Mouse (Mus musculus) heart, adult 2 months (tissue): ENCODE results near the gene Chp1. TPM values are rescaled to one million over a fixed set of nuclear protein-coding genes. Genes with fewer than 3 reads are reported as not detected.

ENCODE experiments used
- DNase-seq, 2 experiments: peaks; one replicate each; pipeline ENCODE4 v3.0.0; 2021
- H3K27ac ChIP-seq: fragments of 200-600 bp; 2 replicates; pipeline ENCODE4 v1.8.1; 2022
- H3K27me3 ChIP-seq: fragments of 200-500 bp; 2 replicates; pipeline ENCODE4 v1.6.1; 2012; ENCODE audit warnings: mild to moderate bottlenecking, low read length, inconsistent platforms, mixed read lengths; ENCODE audit not compliant: control insufficient read depth, insufficient read depth
- H3K36me3 ChIP-seq: fragments of 200-500 bp; 2 replicates; pipeline ENCODE4 v1.6.1; 2012; ENCODE audit warnings: low read length, inconsistent platforms; ENCODE audit not compliant: control insufficient read depth, insufficient read depth
- H3K4me1 ChIP-seq: fragments of 200-500 bp; 2 replicates; pipeline ENCODE4 v1.6.1; 2011; ENCODE audit warnings: low read length; ENCODE audit not compliant: control insufficient read depth, insufficient read depth
- H3K4me3 ChIP-seq: fragments of 200-600 bp; 2 replicates; pipeline ENCODE4 v1.8.1; 2022
- H3K79me2 ChIP-seq: fragments of 200-500 bp; replicated peaks from 2 replicates; pipeline ENCODE4 v1.6.1; 2012; ENCODE audit warnings: mild to moderate bottlenecking, inconsistent platforms, low read length, moderate library complexity, mixed read lengths; ENCODE audit not compliant: control insufficient read depth, insufficient read depth
- H3K9ac ChIP-seq: fragments of 200-500 bp; 2 replicates; pipeline ENCODE4 v1.6.1; 2012; ENCODE audit warnings: low read depth, mild to moderate bottlenecking, control low read depth, inconsistent platforms, low read length, mixed read lengths
- CTCF ChIP-seq: fragments of 200-600 bp; IDR thresholded peaks from 2 replicates; pipeline ENCODE4 v1.8.1; 2022; ENCODE audit warnings: antibody characterized with exemption, mild to moderate bottlenecking, moderate library complexity
- EP300 ChIP-seq: fragments of 200-500 bp; IDR thresholded peaks from 2 replicates; pipeline ENCODE4 v1.6.1; 2011; ENCODE audit warnings: low read depth, low read length, control low read depth; ENCODE audit not compliant: insufficient read depth
- POLR2A ChIP-seq: fragments of 200-500 bp; IDR thresholded peaks from 2 replicates; pipeline ENCODE4 v1.6.1; 2011; ENCODE audit warnings: mild to moderate bottlenecking, low read depth, low read length, control low read depth; ENCODE audit not compliant: insufficient read depth
- WGBS: fragments of 180-500 bp; shearing (Covaris S2); methylation state at CpG from one replicate; pipeline ENCODE4 v1.1.7; 2018; 5-methylcytosine and 5-hydroxymethylcytosine counted together
- intact Hi-C: fragments of 180-260 bp; cut with DNase I; formaldehyde crosslinking; loops from one replicate; pipeline ENCODE4 v1.15.1; 2025
- polyA plus RNA-seq: library from polyadenylated mRNA; depleted of rRNA; stranded (reverse); fragments of >200 nt; gene quantifications from 2 replicates; pipeline ENCODE4 v1.2.3, GENCODE M21; 2012
- total RNA-seq, 2 experiments: library from RNA; stranded (reverse); gene quantifications; 2 replicates each; pipeline ENCODE4 v1.2.3; 2021

The Chp1 gene
- total and polyA plus RNA-seq, 3 experiments = 71.0 to 97.3 (median 76.6) TPM

GRCm38 (mm10) chr2:119538802-119539201 is 8.7 kb upstream of the Chp1 start:
- intact Hi-C loops = no loop called here
- H3K27me3 ChIP-seq = no peaks in the 10 kb centered on the region
- H3K36me3 ChIP-seq = no peaks in the 10 kb centered on the region
- H3K9ac ChIP-seq = no peak overlapping the region
- no peak overlapping the region for H3K27ac ChIP-seq
- H3K4me1 ChIP-seq = no peaks in the 10 kb centered on the region
- H3K79me2 ChIP-seq = no peaks in the 10 kb centered on the region
- TF ChIP-seq CTCF = no peak
- no peak for TF ChIP-seq POLR2A
- no peak for TF ChIP-seq EP300
- DNase-seq = no peak
- no peak overlapping the region for H3K4me3 ChIP-seq
- 71% methylated on average over 9 of the region's 9 CpGs for WGBS

- Histone ChIP-seq H3K36me3 (no peaks in the 10 kb centered on the region), H3K27ac (no peak overlapping the region), H3K4me1 (no peaks in the 10 kb centered on the region), H3K4me3 (no peak overlapping the region), H3K79me2 (no peaks in the 10 kb centered on the region), H3K9ac (no peak overlapping the region), H3K27me3 (no peaks in the 10 kb centered on the region)
- intact Hi-C loops = loop anchor here (2.0 kb wide), 1 partner anchor 45 kb away; no protein-coding TSS in a partner anchor
- peak; percentile 83 for TF ChIP-seq CTCF
- TF ChIP-seq POLR2A = no peak
- DNase-seq = peak; percentile 35 to 49
- WGBS = 20% methylated on average over 1 of the region's 1 CpGs
These were observed 5.4 kb upstream of the Chp1 start for GRCm38 (mm10) chr2:119542106-119542505.

GRCm38 (mm10) chr2:119543656-119544055 is 3.8 kb upstream of the Chp1 start:
- no peak overlapping the region for H3K27ac ChIP-seq
- no peaks in the 10 kb centered on the region for H3K27me3 ChIP-seq
- H3K36me3 ChIP-seq = peaks cover 2% of the 10 kb centered on the region
- no peak overlapping the region for H3K4me3 ChIP-seq
- no peak overlapping the region for H3K9ac ChIP-seq
- TF ChIP-seq CTCF = no peak
- TF ChIP-seq EP300 = no peak
- no peak for TF ChIP-seq POLR2A
- 54% methylated on average over 2 of the region's 2 CpGs for WGBS
- intact Hi-C loops = loop anchor here (2.0 kb wide), 1 partner anchor 43 kb away; no protein-coding TSS in a partner anchor
- DNase-seq = no peak
- H3K79me2 ChIP-seq = no peaks in the 10 kb centered on the region; the same call in 1 of the 2 replicates
- peaks cover 2% of the 10 kb centered on the region; the same call in 1 of the 2 replicates for H3K4me1 ChIP-seq

DNA sequence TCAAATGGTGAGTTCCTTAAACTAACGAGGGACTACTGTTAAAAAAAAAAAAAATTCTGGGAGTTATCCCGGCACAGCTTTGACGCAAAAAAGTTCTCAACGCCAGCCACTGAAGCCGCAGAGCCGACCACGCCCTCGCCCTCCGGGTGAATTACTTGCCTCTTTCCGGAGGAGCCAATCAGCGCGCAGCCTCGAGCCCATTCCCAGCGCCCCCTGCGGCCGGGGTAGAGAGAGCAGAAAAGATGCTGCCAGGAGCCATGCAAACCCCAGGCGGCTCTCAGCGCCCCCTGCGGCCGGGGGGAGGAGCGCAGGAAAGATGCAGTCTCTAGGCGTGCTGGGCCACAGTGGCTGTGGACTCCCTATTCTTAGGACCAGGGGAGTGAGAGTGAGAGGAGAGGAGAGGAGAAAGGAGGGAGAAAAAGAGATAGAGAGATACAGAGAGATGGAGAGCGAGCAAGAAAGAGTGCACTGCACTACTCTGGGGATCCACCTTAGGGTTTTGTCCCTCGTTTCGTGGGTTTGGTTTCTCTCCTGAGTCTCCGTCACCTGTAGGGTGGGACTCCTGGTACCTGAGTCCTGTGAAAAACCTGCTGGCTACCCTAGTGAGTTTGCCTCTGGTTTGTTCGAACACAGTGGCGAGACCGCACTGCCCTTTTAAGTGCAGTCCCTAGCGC is 512 bp upstream of the Chp1 start:
- DNase-seq = peak; percentile 88 to 89
- TF ChIP-seq EP300 = 0 out of 2 replicates have a peak, but pooled peaks have one; percentile 18
- TF ChIP-seq CTCF = peak; percentile 95
- TF ChIP-seq POLR2A = no peak
- Histone ChIP-seq H3K79me2 (no peaks in the 10 kb centered on the region; the same call in 1 of the 2 replicates), H3K4me1 (peaks cover 2% of the 10 kb centered on the region; the same call in 1 of the 2 replicates), H3K27ac (peak overlapping the region; percentile 83), H3K4me3 (peak overlapping the region; percentile 65), H3K9ac (peak overlapping the region; percentile 17), H3K36me3 (peaks cover 11% of the 10 kb centered on the region), H3K27me3 (no peaks in the 10 kb centered on the region)
- WGBS = under 1% methylated on average over 30 of the region's 30 CpGs
- intact Hi-C loops = loop anchor here (2.0 to 5.0 kb wide), 3 partner anchors 48 to 800 kb away; partner anchors contain the start of genes Inafm2 and Ndufaf1

GRCm38 (mm10) chr2:119548371-119548660 is 819 bp downstream of the Chp1 start:
- TF ChIP-seq CTCF (no peak), EP300 (no peak), POLR2A (no peak)
- peaks cover 2% of the 10 kb centered on the region; the same call in 1 of the 2 replicates for H3K4me1 ChIP-seq
- peak overlapping the region; percentile 93 for H3K27ac ChIP-seq
- peak overlapping the region; percentile 65 for H3K4me3 ChIP-seq
- no peaks in the 10 kb centered on the region; the same call in 1 of the 2 replicates for H3K79me2 ChIP-seq
- WGBS = under 1% methylated on average over 3 of the region's 3 CpGs
- intact Hi-C loops = loop anchor here (2.0 to 5.0 kb wide), 3 partner anchors 72 to 801 kb away; partner anchors contain the start of genes Inafm2, Ino80 and Ndufaf1
- peaks cover 11% of the 10 kb centered on the region for H3K36me3 ChIP-seq
- no peaks in the 10 kb centered on the region for H3K27me3 ChIP-seq
- H3K9ac ChIP-seq = peak overlapping the region; percentile 86; the same call in 1 of the 2 replicates
- DNase-seq = no peak

DNA sequence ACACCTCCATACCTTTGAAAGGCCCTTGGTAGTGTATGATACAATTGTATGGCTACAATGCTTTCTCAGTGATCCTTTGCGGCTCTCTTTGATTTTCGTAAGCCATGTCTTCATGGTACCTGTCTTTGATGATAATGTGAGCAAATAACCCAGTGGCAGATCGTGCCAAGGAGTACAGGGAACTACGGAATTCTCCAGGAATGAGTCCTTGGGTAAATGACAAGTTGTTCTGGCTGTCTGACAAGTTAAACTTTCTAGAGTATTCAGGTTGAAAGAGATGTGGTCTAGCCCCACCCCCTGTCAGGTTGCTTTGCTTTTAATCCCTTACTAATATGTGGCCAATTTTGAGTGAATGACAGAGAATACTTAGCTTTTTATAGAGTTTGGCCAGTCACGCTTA is 1.2 kb downstream of the Chp1 start:
- Histone ChIP-seq H3K36me3 (peaks cover 11% of the 10 kb centered on the region), H3K9ac (no peak overlapping the region), H3K27me3 (no peaks in the 10 kb centered on the region), H3K79me2 (no peaks in the 10 kb centered on the region; the same call in 1 of the 2 replicates), H3K27ac (peak overlapping the region; percentile 93), H3K4me1 (peaks cover 2% of the 10 kb centered on the region; the same call in 1 of the 2 replicates), H3K4me3 (no peak overlapping the region; the same call in 1 of the 2 replicates)
- DNase-seq = no peak
- TF ChIP-seq EP300 = no peak
- no peak for TF ChIP-seq POLR2A
- no peak for TF ChIP-seq CTCF
- intact Hi-C loops = loop anchor here (2.0 to 5.0 kb wide), 3 partner anchors 72 to 801 kb away; partner anchors contain the start of genes Inafm2, Ino80 and Ndufaf1
- WGBS = 49% methylated on average over 5 of the region's 5 CpGs
